Mouse (Mus musculus) spleen, adult 2 months (tissue): Measurements from ENCODE around the gene Sh3bgrl2. TPM values are rescaled to one million over a fixed set of nuclear protein-coding genes. Genes with fewer than 3 reads are reported as not detected.

Experiments used
- DNase-seq, 2 experiments: peaks; one replicate each; pipeline versions ENCODE4 v3.0.0 to v3.0.0-alpha.2; 2012 to 2021; ENCODE audit warnings: low spot score in 2 of 2, low read depth in 1 of 2
- H3K27ac ChIP-seq: fragments of 200-500 bp; 2 replicates; pipeline ENCODE4 v1.5.1; 2012; ENCODE audit warnings: low read length, inconsistent platforms; ENCODE audit not compliant: insufficient read depth
- H3K27me3 ChIP-seq: fragments of 200-500 bp; 2 replicates; pipeline ENCODE4 v1.6.1; 2012; ENCODE audit warnings: mild to moderate bottlenecking, moderate library complexity, low read length, inconsistent platforms; ENCODE audit not compliant: control insufficient read depth, insufficient read depth
- H3K36me3 ChIP-seq: fragments of 200-500 bp; 2 replicates; pipeline ENCODE4 v1.6.1; 2012; ENCODE audit warnings: mild to moderate bottlenecking, low read length, inconsistent platforms; ENCODE audit not compliant: control insufficient read depth, insufficient read depth
- H3K4me1 ChIP-seq: fragments of 200-500 bp; 2 replicates; pipeline ENCODE4 v1.6.1; 2011; ENCODE audit warnings: inconsistent platforms; ENCODE audit not compliant: control insufficient read depth, insufficient read depth, insufficient read length
- H3K4me3 ChIP-seq: fragments of 200-500 bp; 2 replicates; pipeline ENCODE4 v1.5.1; 2011; ENCODE audit warnings: mild to moderate bottlenecking, inconsistent platforms; ENCODE audit not compliant: insufficient read depth, insufficient read length; ENCODE audit errors: extremely low read depth
- CTCF ChIP-seq: fragments of 200-500 bp; IDR thresholded peaks from 2 replicates; pipeline ENCODE4 v1.5.1; 2011; ENCODE audit warnings: mild to moderate bottlenecking, inconsistent platforms; ENCODE audit not compliant: insufficient read depth, insufficient read length, insufficient replicate concordance; ENCODE audit errors: extremely low read depth
- POLR2A ChIP-seq: fragments of 200-500 bp; IDR thresholded peaks from 2 replicates; pipeline ENCODE4 v1.6.1; 2011; ENCODE audit warnings: low read depth, low read length, inconsistent platforms
- WGBS: fragments of 180-500 bp; shearing (Covaris S2); methylation state at CpG from one replicate; pipeline ENCODE4 v1.1.7; 2018; 5-methylcytosine and 5-hydroxymethylcytosine counted together
- polyA plus RNA-seq: library from polyadenylated mRNA; depleted of rRNA; stranded (reverse); fragments of >200 nt; gene quantifications from 2 replicates; pipeline ENCODE4 v1.2.3, GENCODE M21; 2012

The Sh3bgrl2 gene
- polyA plus RNA-seq, 1 experiment = 2.8 TPM

GRCm38 (mm10) chr9:83576689-83577057 is 28.5 kb downstream of the Sh3bgrl2 start:
- H3K27ac ChIP-seq = no peak overlapping the region
- H3K36me3 ChIP-seq = no peaks in the 10 kb centered on the region
- H3K4me1 ChIP-seq = no peaks in the 10 kb centered on the region
- no peaks in the 10 kb centered on the region for H3K27me3 ChIP-seq
- DNase-seq = no peak
- no peak overlapping the region for H3K4me3 ChIP-seq
- TF ChIP-seq CTCF = peak; percentile 56; the same call in 1 of the 2 replicates
- TF ChIP-seq POLR2A = no peak
- WGBS = 37% methylated on average over 3 of the region's 3 CpGs

- Histone ChIP-seq H3K27ac (no peak overlapping the region), H3K27me3 (no peaks in the 10 kb centered on the region), H3K4me1 (no peaks in the 10 kb centered on the region), H3K36me3 (no peaks in the 10 kb centered on the region), H3K4me3 (no peak overlapping the region)
- 74% methylated on average over 7 of the region's 7 CpGs for WGBS
- no peak for TF ChIP-seq POLR2A
- DNase-seq = no peak
Observed at GRCm38 (mm10) chr9:83577260-83577659, 29.1 kb downstream of the Sh3bgrl2 start.

GRCm38 (mm10) chr9:83579049-83579448 is 30.9 kb downstream of the Sh3bgrl2 start:
- Histone ChIP-seq H3K4me3 (no peak overlapping the region), H3K4me1 (no peaks in the 10 kb centered on the region), H3K27ac (no peak overlapping the region), H3K27me3 (no peaks in the 10 kb centered on the region), H3K36me3 (no peaks in the 10 kb centered on the region)
- DNase-seq = no peak
- WGBS = 80% methylated on average over 4 of the region's 4 CpGs
- no peak for TF ChIP-seq POLR2A
- no peak for TF ChIP-seq CTCF

GRCm38 (mm10) chr9:83582748-83583147 is 34.6 kb downstream of the Sh3bgrl2 start:
- H3K36me3 ChIP-seq = no peaks in the 10 kb centered on the region

GRCm38 (mm10) chr9:83586316-83587050 is 38.4 kb downstream of the Sh3bgrl2 start:
- WGBS = 93% methylated on average over 17 of the region's 17 CpGs
- TF ChIP-seq CTCF (no peak), POLR2A (no peak)
- no peaks in the 10 kb centered on the region for H3K36me3 ChIP-seq
- H3K27ac ChIP-seq = no peak overlapping the region
- H3K27me3 ChIP-seq = no peaks in the 10 kb centered on the region
- no peak for DNase-seq
- no peaks in the 10 kb centered on the region for H3K4me1 ChIP-seq
- H3K4me3 ChIP-seq = no peak overlapping the region

More at GRCm38 (mm10) chr9:83582748-83583147, 34.6 kb downstream of the Sh3bgrl2 start:
- no peaks in the 10 kb centered on the region for H3K27me3 ChIP-seq
- H3K27ac ChIP-seq = no peak overlapping the region
- no peak for TF ChIP-seq POLR2A
- no peak for TF ChIP-seq CTCF
- no peak overlapping the region for H3K4me3 ChIP-seq
- 82% methylated on average over 7 of the region's 7 CpGs for WGBS
- no peaks in the 10 kb centered on the region for H3K4me1 ChIP-seq
- no peak for DNase-seq

GRCm38 (mm10) chr9:83587116-83587515 is 39.0 kb downstream of the Sh3bgrl2 start:
- WGBS = 87% methylated on average over 9 of the region's 9 CpGs
- H3K4me3 ChIP-seq = no peak overlapping the region
- no peaks in the 10 kb centered on the region for H3K4me1 ChIP-seq
- DNase-seq = no peak
- no peaks in the 10 kb centered on the region for H3K36me3 ChIP-seq
- no peak overlapping the region for H3K27ac ChIP-seq
- H3K27me3 ChIP-seq = no peaks in the 10 kb centered on the region
- TF ChIP-seq CTCF (no peak), POLR2A (no peak)

- Histone ChIP-seq H3K36me3 (no peaks in the 10 kb centered on the region), H3K27me3 (no peaks in the 10 kb centered on the region), H3K4me3 (no peak overlapping the region), H3K27ac (no peak overlapping the region), H3K4me1 (no peaks in the 10 kb centered on the region)
- WGBS = 88% methylated on average over 2 of the region's 2 CpGs
- TF ChIP-seq CTCF (no peak), POLR2A (no peak)
- DNase-seq = no peak
Observed at GRCm38 (mm10) chr9:83589063-83589462, 40.9 kb downstream of the Sh3bgrl2 start.
